Mouse (Mus musculus): Measurements from ENCODE around the gene Kif6. TPM values are rescaled to one million over a fixed set of nuclear protein-coding genes. Genes with fewer than 3 reads are reported as not detected.

Gene Kif6
- total RNA-seq, 4 experiments from 2014 or later = 0.59 to 1.2 (median 0.86) TPM

DNA sequence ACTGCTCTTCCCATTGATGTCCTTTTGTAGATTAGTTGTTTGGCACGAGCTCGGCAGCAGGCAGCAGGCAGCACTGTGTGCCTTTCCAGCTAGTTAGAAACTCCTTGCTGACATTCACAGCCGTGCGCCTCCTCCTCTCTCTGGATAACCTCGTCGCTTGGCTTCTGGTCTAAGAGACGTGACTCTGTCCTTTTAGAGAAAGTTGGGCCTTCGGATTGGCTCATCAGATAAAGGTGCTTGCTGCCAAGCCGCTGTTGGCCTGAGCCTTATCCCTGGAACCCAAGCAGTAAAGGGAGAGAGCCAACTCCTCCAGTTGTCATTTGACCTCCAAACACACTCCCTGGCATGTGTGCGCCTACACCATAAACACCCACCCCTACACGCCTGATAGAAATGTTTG lies 123.4 kb downstream of the Kif6 start:
- no peak for DNase-seq

DNA sequence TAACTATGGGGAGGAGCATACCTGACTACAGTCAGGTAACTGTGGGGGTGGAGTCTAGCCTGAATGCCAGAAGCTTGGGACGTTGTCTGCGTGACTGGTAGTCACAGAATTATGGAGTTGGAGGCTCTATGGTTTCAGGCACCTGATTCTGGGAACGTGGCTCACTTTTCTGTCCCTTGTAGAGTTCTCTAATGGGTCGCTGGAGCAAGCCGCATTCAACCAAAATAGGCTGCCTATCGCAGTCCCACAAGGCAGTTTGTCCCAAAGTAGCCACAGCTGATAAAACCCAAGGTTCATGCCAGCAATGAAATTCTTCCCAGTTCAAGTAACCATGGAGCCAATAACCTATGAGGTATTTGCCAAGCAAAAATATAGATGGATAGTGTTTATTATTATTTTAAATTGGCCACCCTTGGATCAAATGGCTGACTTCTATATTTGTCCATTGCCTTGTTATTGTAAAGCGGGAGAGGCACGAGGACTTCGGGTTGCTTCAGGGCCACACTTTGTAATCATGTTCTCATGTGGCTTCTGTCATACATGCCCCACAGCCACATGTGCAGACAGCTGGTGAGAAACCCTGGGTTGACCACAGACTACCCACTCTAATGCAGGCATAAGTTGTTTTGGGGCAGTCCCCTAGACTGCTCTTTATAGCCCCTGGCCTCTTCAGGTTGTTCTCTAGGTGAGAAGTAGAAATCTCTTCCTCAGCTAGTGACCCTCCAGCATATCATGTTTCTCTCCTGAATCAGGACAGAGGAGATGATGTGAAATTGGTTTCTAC lies 125.2 kb downstream of the Kif6 start:
- no peak for DNase-seq

- no peak for DNase-seq
These were observed 126.2 kb downstream of the Kif6 start for GRCm38 (mm10) chr17:49741172-49741571.

- no peak for DNase-seq
These were observed 127.0 kb downstream of the Kif6 start for GRCm38 (mm10) chr17:49741927-49742326.

- no peak for DNase-seq
These were observed 128.9 kb downstream of the Kif6 start for GRCm38 (mm10) chr17:49743580-49744463.

- no peak for DNase-seq
These were observed 136.0 kb downstream of the Kif6 start for GRCm38 (mm10) chr17:49750889-49751324.

DNA sequence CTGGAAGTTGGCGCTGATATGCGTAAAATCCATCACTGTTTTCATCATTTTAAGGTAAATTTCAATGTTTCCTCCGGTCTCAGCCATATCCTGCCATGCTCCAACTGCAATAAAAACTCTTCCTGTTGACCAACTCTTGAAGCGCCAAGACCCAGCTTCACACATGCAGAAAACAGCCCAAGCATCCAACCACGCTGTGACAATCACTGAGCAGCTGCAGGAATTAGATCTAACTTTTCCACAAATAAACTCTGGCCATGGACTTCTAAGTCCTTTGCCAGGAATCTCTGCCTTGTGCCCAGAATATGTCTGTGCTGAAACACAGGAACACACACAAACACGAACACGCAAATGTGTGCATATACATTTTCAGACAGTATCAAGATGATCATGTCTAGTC lies 138.9 kb downstream of the Kif6 start:
- DNase-seq = no peak

DNA sequence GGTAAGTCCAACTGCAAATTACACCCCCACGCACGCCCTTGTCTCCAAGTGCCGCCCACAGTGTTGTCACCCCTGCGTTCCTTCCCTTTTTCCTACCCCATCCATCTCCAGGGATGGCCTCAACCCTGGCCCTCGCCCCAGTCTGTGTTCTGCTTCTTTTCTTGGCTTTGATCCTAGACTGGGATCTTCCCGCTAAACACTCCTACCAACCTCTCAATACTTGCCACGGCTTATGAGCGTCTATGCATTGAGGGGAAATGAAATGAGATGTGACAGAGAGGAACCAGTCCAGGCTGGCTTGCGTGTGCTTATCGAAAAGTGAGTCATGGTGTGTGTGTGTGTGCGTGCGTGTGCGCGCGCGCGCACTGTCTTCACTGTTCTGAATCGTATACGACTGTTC lies 141.9 kb downstream of the Kif6 start:
- no peak for DNase-seq

GRCm38 (mm10) chr17:49759047-49759446 lies 144.1 kb downstream of the Kif6 start:
- no peak for DNase-seq

DNA sequence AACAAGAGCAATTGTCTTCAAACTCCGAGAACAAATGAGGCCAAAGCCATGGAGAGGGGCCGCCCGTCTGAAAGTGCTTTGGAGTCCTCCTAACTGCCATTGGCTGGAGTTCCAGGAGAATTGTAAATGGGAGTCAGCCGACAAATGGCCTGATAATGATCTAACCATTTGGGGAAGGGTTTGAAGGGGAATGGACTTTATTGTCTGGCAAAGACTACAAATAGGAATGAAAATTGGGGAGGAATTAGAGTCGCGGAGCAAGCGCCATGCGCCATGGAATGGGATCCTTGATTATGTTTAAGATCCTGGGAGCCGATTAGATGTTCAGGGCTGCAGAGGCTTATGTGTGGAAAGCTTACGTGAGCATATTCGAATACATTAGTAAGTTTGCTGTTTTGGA lies 146.3 kb downstream of the Kif6 start:
- no peak for DNase-seq

DNA sequence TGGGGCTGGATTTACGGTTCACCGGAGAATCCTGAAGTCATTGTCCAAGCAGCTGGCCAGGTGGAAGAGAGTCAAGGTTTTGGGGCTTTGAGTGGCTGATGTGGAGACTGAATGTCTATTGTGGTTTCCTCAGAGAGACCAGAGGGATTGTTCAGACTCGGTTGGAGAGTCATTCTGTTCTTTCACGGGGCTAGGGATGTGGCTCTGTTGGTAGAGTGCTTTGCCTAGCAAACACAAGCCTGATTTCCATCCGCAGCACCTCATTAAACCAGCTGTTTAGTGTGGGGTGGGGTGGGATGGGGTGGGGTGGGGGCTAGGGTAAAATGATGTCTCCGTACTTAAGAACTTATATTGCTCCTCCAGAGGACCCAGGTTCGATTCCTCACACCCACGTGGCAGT lies 146.9 kb downstream of the Kif6 start:
- no peak for DNase-seq

GRCm38 (mm10) chr17:49764963-49765362 lies 150.0 kb downstream of the Kif6 start:
- DNase-seq = no peak

DNA sequence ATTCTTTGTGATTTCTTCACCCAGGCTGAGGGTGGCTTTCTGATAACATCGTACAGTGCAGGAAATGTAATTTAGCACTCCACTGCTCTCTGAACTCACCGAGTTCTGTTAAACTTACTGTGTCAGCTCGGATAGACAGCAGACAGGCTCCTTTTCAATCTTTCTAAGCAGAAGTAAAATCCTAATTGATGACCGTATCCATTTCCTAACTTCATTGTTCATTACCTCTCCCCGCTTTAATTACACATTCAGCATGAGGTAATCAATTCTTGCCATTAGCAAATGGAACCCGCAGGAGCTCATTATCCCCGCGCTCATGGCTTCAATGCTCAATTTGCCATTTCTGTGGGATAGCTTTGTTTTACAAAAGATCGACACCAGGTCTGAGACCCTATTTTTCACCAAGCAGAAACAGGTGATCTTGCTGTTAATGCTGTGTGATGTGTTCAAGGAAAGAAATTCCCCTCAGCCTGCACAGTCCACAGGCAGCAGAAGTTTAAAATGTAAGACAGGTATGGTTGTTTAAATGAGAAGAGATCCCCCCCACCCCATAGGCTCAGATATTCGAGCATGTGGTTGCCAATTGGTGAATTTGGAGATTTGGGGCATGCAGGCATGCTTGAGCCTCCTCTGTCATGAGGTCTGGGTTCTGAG lies 152.9 kb downstream of the Kif6 start:
- no peak for DNase-seq

DNA sequence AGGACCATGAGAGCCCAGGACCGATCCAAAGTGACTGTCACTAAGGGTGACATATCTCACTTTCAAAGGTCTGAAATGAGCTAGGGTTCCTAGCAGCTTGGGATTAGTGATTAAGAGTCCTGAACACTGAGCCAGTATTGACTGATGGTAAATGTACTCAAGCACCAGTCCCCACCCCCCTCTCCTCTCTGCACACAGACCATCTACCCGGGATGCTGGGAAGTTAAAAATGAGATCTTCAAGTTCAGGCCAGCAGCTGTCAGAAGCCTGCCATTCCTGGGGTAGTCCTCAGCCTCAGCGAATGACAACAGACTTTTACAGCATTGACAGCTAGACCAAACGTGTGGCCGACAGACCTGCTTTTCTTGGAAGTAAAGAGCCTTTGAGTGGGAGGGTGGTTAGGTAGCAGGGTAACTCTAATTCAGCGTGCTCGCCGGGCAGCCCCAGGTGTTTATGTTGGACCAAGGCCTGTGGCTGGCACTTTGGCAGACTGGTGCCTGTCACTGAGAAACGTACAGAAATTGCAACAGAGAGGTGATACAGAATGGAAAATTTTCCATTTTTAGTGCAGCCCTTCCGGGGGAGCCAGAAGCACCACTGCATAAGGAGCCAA lies 156.9 kb downstream of the Kif6 start:
- no peak for DNase-seq

DNA sequence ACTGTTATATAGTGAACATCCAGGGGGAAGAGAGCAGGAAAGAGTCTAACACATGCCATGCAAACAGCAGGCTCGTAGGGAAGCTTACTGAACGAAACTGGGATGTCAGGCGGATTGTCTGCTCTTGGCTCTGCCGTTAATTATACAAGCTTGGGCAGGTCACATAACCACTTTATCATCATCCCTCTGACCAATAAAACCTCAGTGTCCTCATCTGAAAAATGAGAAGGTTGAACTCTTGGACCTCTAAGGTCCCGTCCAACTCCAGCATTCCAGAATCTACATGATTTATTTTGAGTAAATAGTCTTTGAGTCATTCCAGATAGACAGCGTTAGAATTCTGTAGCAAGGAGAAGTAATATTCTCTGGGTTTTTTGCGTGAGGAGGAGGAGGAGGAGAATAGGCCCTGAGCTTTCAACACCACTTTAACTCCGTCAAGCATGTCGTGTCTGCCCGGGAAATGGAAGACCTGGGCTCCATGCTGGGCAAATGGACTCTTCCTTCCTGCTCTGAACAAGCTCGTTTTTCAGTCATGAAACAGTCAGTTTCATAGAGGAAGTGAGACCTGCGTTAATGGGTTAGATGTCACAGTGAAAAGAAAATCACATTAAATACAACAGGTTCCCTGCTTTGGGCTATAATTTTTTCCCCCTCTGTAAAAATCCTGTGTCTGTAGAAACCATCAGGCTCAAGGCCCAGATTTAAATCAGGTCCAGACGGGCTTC lies 162.3 kb downstream of the Kif6 start:
- DNase-seq = no peak

DNA sequence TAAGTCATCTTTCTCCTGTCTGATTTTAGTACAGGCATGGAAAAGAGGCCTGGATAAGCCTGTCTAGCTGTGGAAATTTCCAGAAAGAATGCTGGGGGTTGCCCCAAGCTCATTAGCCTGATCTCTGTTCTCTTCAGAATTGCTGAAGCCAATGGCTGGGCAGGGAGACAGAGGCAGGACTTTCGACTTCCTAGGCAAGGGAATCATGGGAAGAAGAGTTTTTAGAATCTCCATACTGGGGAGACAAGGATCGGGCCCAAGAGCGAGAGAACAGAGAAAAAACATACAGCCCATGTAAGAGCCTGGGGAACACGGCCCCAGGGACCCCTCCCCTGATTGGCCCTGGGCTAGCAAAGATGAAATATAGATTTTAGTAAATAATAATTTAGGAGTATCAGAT lies 164.1 kb downstream of the Kif6 start:
- DNase-seq = no peak

GRCm38 (mm10) chr17:49779576-49779975 lies 164.6 kb downstream of the Kif6 start:
- peak; percentile 25 for DNase-seq

GRCm38 (mm10) chr17:49785851-49786250 lies 170.9 kb downstream of the Kif6 start:
- DNase-seq = no peak

DNA sequence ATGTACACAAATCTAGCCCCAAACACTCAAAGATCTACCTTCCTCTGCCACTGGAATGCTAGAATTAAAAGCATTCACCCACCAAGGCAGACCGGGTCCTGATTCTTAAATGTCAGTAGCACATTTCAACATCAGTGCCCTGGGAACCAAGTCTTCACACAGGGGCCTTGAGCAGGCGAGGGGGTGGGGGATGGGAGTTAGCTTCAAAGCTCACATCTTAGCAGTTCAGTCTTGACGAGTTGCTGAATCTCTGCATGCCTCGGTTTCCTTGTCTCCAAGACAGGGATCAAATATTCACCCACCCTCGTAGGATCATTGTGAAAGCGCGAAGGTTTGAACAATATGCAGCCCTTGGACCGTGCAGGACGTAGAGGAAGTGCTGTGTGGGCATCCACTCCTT lies 172.4 kb downstream of the Kif6 start:
- DNase-seq = no peak

DNA sequence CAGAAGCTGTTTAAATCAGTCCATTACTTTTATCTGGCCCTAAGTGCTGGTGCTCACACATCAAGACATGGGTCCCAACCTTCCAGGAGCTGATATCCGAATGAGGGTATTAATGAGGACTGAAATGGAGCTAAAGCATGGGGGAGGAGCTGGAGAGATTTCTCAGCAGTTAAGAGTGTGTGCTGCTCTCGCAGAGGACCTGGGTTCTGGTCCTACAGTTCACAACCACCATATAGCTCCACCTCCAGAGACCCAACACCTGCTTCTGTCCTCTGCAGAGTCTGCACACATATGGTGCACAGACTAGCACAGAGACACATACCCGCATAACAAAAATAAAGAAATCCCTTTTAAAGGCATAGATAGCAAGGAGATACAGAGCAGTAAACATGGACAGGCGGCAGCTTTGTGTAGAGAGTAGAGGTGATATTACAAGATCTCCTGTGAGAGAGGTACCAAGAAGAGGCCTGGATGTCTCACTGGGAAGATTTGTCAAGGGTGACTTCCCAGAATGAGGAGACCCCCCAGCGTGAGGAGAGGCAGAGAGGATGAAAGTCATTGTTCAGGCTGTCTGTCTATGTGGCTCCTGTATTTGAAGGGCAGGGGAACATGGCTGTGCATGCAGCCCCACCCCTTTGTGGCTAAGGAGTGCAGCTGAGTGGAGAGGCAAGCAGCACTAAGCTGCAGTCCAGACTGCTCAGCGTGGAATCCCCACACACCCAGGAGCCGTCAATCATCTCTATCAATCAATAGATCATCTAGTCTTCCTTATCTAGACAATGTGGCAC lies 173.4 kb downstream of the Kif6 start:
- DNase-seq = no peak

DNA sequence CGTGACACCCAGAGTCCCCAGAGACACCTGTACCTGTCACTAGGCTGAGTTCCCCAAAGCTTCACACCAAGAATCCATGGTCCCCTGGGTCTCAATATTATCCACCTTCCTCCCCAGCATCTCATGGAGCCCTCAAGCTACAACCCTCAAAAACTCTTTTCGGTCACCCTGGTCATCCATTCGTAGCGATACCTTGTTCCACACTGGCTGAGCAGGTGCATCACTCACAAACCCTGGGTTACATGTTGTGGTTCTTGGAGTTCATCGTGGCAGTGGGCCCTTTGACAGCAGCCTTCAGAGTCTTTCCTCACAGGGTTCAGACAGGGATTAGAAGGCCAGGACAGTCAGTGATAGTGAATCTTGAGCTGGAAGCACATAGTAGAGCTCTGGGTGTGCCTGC lies 176.6 kb downstream of the Kif6 start:
- no peak for DNase-seq
